Mouse (Mus musculus): ENCODE results near the gene Sema3a.

DNA sequence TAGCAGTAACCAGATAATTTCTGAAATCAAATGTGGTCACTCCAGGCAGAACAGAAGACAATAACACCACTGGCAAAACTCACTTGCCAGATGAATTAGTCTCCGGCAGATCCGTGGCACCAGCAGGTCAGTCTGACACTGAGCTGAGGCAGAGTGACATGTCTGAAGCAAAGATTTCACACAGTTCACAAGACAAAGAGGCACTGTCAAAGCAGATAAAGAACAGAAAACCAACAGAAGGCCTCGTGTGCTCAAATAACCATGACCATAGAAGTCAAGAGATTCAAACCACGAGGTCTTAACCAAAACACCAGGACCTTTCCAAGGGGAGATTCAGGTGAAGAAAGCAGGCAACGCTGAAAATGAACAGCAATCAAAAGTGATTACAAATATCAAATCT lies 499.5 kb downstream of the Sema3a start:
- TF ChIP-seq CTCF (IDR thresholded peaks at IDR 0.05; ENCODE audit: low read depth, low read length) (no peak), POLR2A (IDR thresholded peaks at IDR 0.05; ENCODE audit: insufficient read depth, low read length) (no peak)

Measured in ES-Bruce4 (cell line).